Mouse (Mus musculus) heart, embryonic 14.5 days (tissue): ENCODE results near the gene Tor4a. TPM values are rescaled to one million over a fixed set of nuclear protein-coding genes. Genes with fewer than 3 reads are reported as not detected.

Source experiments
- ATAC-seq: fragments of 200-750 bp; cut with Nextera tagmentation; 2 replicates; pipeline ENCODE4 v1.8.0; 2017; ENCODE audit warnings: low read depth, moderate TSS enrichment; ENCODE audit not compliant: insufficient number of reproducible peaks, insufficient read depth, low FRiP score
- H3K27ac ChIP-seq, 2 experiments: fragments of 200-500 bp in 1 of 2; fragments of 300-500 bp in 1 of 2; sonication (generic) in 1 of 2; replicated peaks in 1 of 2; 2 replicates each; pipeline ENCODE4 v1.5.1; 2012 to 2014; ENCODE audit warnings: low read depth in 2 of 2, low read length in 2 of 2, control low read depth in 1 of 2, mild to moderate bottlenecking in 1 of 2, mixed read lengths in 1 of 2; ENCODE audit not compliant: control insufficient read depth in 1 of 2, insufficient read depth in 1 of 2
- H3K27me3 ChIP-seq: fragments of 300-500 bp; sonication (generic); 2 replicates; pipeline ENCODE4 v1.6.1; 2014; ENCODE audit warnings: mild to moderate bottlenecking, low read length, control low read depth; ENCODE audit not compliant: control insufficient read depth, insufficient read depth
- H3K36me3 ChIP-seq: fragments of 300-500 bp; sonication (generic); 2 replicates; pipeline ENCODE4 v1.6.1; 2014; ENCODE audit warnings: mild to moderate bottlenecking, control low read depth, low read length, mixed read lengths; ENCODE audit not compliant: control insufficient read depth, insufficient read depth
- H3K4me1 ChIP-seq, 2 experiments: fragments of 200-500 bp in 1 of 2; fragments of 300-500 bp in 1 of 2; sonication (generic) in 1 of 2; 2 replicates each; pipeline ENCODE4 v1.6.1; 2012 to 2014; ENCODE audit warnings: low read length in 2 of 2, control low read depth in 1 of 2, mixed read lengths in 1 of 2; ENCODE audit not compliant: control insufficient read depth in 2 of 2, insufficient read depth in 2 of 2
- H3K4me2 ChIP-seq: fragments of 300-500 bp; sonication (generic); 2 replicates; pipeline ENCODE4 v1.6.1; 2014; ENCODE audit warnings: mild to moderate bottlenecking, low read length
- H3K4me3 ChIP-seq, 2 experiments: fragments of 200-500 bp in 1 of 2; fragments of 300-500 bp in 1 of 2; sonication (generic) in 1 of 2; 2 replicates each; pipeline ENCODE4 v1.5.1; 2012 to 2014; ENCODE audit warnings: low read length in 2 of 2, mild to moderate bottlenecking in 2 of 2, control low read depth in 1 of 2, low read depth in 1 of 2, moderate library complexity in 1 of 2; ENCODE audit not compliant: control insufficient read depth in 1 of 2, insufficient read depth in 1 of 2
- H3K9ac ChIP-seq: fragments of 300-500 bp; sonication (generic); 2 replicates; pipeline ENCODE4 v1.6.1; 2014; ENCODE audit warnings: mild to moderate bottlenecking, low read length
- H3K9me3 ChIP-seq: fragments of 300-500 bp; sonication (generic); 2 replicates; pipeline ENCODE4 v1.6.1; 2016; ENCODE audit warnings: low read length, control low read depth; ENCODE audit not compliant: control insufficient read depth
- WGBS: fragments of 180-500 bp; shearing (Covaris S2); extraction: QIAGEN DNeasy Blood & Tissue Kit; methylation state at CpG from one replicate; pipeline ENCODE4 v1.1.7; 2014; 5-methylcytosine and 5-hydroxymethylcytosine counted together
- polyA plus RNA-seq: library from polyadenylated mRNA; unstranded; fragments of >200 nt; fragmentation: Nextera tagmentation; extraction: Ambion mirVana; gene quantifications from 2 replicates; pipeline ENCODE4 v1.2.1, GENCODE M21; 2014

The Tor4a gene
- polyA plus RNA-seq, 1 experiment from 2014 or later: 8.0 TPM

- Histone ChIP-seq H3K27me3 (peaks cover 36% of the 10 kb centered on the region; the same call in 1 of the 2 replicates), H3K4me2 (no peak overlapping the region), H3K4me3 (no peak overlapping the region), H3K4me1 (peaks cover 27 to 30% of the 10 kb centered on the region in 2 experiments), H3K36me3 (no peaks in the 10 kb centered on the region), H3K9me3 (no peaks in the 10 kb centered on the region), H3K9ac (no peak overlapping the region), H3K27ac (no peak overlapping the region)
- 59% methylated on average over 7 of the region's 7 CpGs for WGBS
- no peak for ATAC-seq
These were observed 21.6 kb downstream of the Tor4a start for GRCm38 (mm10) chr2:25174866-25175689.

DNA sequence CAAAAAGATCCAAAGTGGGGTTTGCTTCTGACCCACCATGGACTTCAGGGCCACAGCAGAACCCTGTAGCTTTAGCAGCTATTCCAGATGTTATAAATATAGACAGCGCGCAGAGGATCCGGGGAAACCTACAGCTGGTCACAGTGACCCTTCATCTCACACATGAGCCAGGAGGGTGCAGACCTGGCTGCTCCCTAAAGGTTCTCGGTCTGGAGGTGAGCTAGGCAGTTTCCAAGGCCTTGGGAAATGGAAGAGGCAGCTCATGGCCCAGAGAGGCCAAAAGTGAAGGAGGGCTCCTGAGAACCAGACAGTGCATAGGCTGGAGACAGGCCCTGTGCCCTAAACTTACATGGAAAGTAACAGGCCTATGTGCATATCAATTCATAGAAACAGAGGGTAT, 22.9 kb downstream of the Tor4a start:
- Histone ChIP-seq H3K27ac (no peak overlapping the region), H3K4me1 (peaks cover 27 to 32% of the 10 kb centered on the region in 2 experiments), H3K9ac (no peak overlapping the region), H3K9me3 (no peaks in the 10 kb centered on the region), H3K36me3 (no peaks in the 10 kb centered on the region), H3K4me2 (no peak overlapping the region), H3K27me3 (peaks cover 26% of the 10 kb centered on the region; the same call in 1 of the 2 replicates), H3K4me3 (no peak overlapping the region)
- WGBS: 84% methylated on average over 4 of the region's 4 CpGs
- ATAC-seq: no peak

DNA sequence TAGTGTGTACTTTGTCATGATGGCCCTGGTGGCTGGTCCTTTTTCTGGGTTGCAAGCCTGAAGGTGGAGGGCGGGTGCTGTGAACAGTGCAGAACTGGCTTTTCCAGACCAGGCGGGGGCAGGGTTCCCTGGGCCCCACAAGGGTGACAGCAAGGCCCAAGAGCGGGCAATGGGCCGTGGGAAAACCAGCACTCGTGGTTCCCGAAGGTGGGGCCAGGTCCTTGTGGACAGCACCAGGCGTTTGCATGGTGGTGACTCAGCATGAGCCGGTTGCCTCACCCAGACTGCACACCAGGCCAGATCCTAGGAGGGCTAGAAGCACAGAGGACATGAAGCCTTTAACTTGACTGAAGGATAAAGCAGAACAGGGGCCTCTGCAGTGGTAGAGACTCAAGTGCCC, 24.1 kb downstream of the Tor4a start:
- Histone ChIP-seq H3K36me3 (no peaks in the 10 kb centered on the region), H3K27ac (no peak overlapping the region), H3K9me3 (no peaks in the 10 kb centered on the region), H3K4me1 (peaks cover 17 to 28% of the 10 kb centered on the region in 2 experiments), H3K4me3 (no peak overlapping the region), H3K4me2 (no peak overlapping the region), H3K9ac (no peak overlapping the region), H3K27me3 (peaks cover 15% of the 10 kb centered on the region; the same call in 1 of the 2 replicates)
- ATAC-seq: no peak
- WGBS: 64% methylated on average over 8 of the region's 8 CpGs

DNA sequence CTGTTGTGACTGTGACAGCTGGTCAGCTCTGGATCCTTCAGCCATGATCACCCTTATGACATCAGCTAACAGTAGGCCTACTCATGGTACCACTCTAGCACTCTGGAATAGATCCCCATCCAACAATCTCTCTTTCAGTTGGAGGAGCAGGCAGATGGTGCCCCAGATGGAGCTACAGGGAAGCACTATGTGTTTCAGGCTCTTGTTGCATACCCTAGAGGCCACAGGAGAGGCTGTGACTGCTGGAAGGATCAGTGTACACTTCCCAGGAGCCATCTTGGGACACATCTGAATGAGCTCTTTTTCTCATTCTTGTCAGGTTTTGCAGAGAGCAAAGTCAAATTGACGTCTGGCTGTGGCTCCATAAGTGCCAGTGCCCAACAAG, 24.9 kb downstream of the Tor4a start:
- Histone ChIP-seq H3K27ac (no peak overlapping the region), H3K4me3 (no peak overlapping the region), H3K4me1 (peaks cover 15 to 25% of the 10 kb centered on the region in 2 experiments), H3K27me3 (peaks cover 8% of the 10 kb centered on the region; the same call in 1 of the 2 replicates), H3K36me3 (no peaks in the 10 kb centered on the region), H3K4me2 (no peak overlapping the region), H3K9me3 (no peaks in the 10 kb centered on the region), H3K9ac (no peak overlapping the region)
- no peak for ATAC-seq
- 72% methylated on average over 1 of the region's 1 CpGs for WGBS

DNA sequence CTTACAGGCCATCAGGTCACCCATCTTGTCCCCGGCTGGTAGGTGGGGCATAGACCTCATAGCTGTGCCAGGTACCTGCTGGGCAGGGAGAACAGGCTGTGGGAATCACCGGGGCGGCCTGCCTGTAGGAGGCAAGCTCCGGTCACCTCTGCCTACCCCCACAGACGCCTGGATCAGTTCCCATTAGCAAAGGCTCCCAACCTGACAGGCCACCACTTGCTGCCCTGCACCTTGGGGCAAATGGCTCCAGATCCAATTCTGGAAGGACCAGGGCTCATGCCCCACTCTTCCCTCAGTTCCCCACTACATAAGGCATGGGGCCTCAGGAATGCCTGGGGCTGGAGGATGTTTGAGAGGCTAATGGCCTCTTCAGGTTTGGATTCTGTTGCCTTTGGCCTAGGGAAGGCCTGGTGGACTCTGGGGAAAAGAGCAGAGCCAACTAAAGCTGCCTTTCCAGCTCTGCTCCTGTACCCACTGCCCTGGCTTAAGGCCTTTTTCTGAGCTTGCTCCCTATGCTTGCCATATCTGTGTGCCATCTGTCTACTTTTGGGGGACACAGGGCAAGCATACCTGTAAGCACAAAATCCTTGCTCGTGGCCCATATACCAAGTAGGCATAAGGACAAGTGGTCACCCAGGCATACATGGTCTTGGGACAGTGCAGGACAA, 25.5 kb downstream of the Tor4a start:
- 83% methylated on average over 6 of the region's 6 CpGs for WGBS
- no peak for ATAC-seq
- Histone ChIP-seq H3K4me1 (peaks cover 9 to 19% of the 10 kb centered on the region in 2 experiments), H3K9me3 (no peaks in the 10 kb centered on the region), H3K9ac (no peak overlapping the region), H3K36me3 (no peaks in the 10 kb centered on the region), H3K27me3 (0 out of 2 replicates have a peak, but pooled peaks cover 6% of the 10 kb centered on the region), H3K4me2 (no peak overlapping the region), H3K4me3 (no peak overlapping the region), H3K27ac (no peak overlapping the region)

- no peak overlapping the region for H3K4me3 ChIP-seq
- no peak for ATAC-seq
- WGBS: 59% methylated on average over 10 of the region's 10 CpGs
- peaks cover 9 to 19% of the 10 kb centered on the region in 2 experiments for H3K4me1 ChIP-seq
- no peak overlapping the region for H3K4me2 ChIP-seq
- no peak overlapping the region for H3K9ac ChIP-seq
- no peaks in the 10 kb centered on the region for H3K9me3 ChIP-seq
- no peaks in the 10 kb centered on the region for H3K36me3 ChIP-seq
- no peak overlapping the region for H3K27ac ChIP-seq
- 0 out of 2 replicates have a peak, but pooled peaks cover 2% of the 10 kb centered on the region for H3K27me3 ChIP-seq
These were observed 26.2 kb downstream of the Tor4a start for GRCm38 (mm10) chr2:25170326-25171100.

DNA sequence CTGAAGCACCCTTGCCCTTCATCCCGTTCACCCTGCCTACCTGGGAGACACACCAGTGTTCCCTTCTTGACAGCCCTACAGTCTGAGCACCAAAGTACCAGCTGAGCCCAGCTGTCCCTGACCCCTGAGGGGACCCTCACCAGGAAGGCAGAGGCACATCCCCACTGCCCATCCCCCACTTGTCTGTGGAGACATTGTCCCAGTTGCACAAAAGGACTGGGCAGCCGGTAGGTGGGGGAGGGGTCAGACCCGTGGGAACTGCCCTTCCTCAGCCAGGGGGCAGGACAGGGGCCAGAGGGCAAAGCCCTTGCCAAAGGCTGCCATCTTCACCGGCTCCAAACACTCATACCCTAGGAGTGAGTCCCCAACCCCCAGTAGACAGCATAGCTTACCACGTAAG, 26.9 kb downstream of the Tor4a start:
- Histone ChIP-seq H3K9me3 (no peaks in the 10 kb centered on the region), H3K4me2 (no peak overlapping the region), H3K36me3 (no peaks in the 10 kb centered on the region), H3K27ac (no peak overlapping the region), H3K4me1 (peaks cover 9 to 19% of the 10 kb centered on the region in 2 experiments), H3K4me3 (no peak overlapping the region), H3K9ac (no peak overlapping the region), H3K27me3 (no peaks in the 10 kb centered on the region)
- WGBS: 40% methylated on average over 5 of the region's 5 CpGs
- ATAC-seq: no peak
